Mouse (Mus musculus) cerebellum, adult 11-12 months (tissue): ENCODE measurements around the gene Borcs6.

Source experiments
- DNase-seq: peaks from one replicate; pipeline ENCODE4 v3.0.0; 2022

Borcs6 gene

GRCm38 (mm10) chr11:69072234-69072633, 12.7 kb downstream of the Borcs6 start:
- DNase-seq = no peak

GRCm38 (mm10) chr11:69072666-69073064, 13.1 kb downstream of the Borcs6 start:
- no peak for DNase-seq

- peak; percentile 90 for DNase-seq
These were observed 13.8 kb downstream of the Borcs6 start for GRCm38 (mm10) chr11:69073065-69073888.

- DNase-seq = no peak
These were observed 14.6 kb downstream of the Borcs6 start for GRCm38 (mm10) chr11:69073951-69074775.

- DNase-seq = no peak
These were observed 15.2 kb downstream of the Borcs6 start for GRCm38 (mm10) chr11:69074776-69075069.

- no peak for DNase-seq
These were observed 16.4 kb downstream of the Borcs6 start for GRCm38 (mm10) chr11:69075764-69076479.

GRCm38 (mm10) chr11:69076572-69076971, 17.1 kb downstream of the Borcs6 start:
- DNase-seq = no peak

- no peak for DNase-seq
These were observed 17.8 kb downstream of the Borcs6 start for GRCm38 (mm10) chr11:69077316-69077715.

GRCm38 (mm10) chr11:69078041-69078440, 18.5 kb downstream of the Borcs6 start:
- DNase-seq = no peak

- DNase-seq = no peak
These were observed 19.4 kb downstream of the Borcs6 start for GRCm38 (mm10) chr11:69078805-69079438.

GRCm38 (mm10) chr11:69080102-69080854, 20.8 kb downstream of the Borcs6 start:
- peak; percentile 8 for DNase-seq

- no peak for DNase-seq
These were observed 21.3 kb downstream of the Borcs6 start for GRCm38 (mm10) chr11:69080855-69081222.

GRCm38 (mm10) chr11:69081613-69082012, 22.1 kb downstream of the Borcs6 start:
- DNase-seq = no peak

- DNase-seq = no peak
These were observed 26.1 kb downstream of the Borcs6 start for GRCm38 (mm10) chr11:69085608-69086007.

GRCm38 (mm10) chr11:69086390-69086789, 26.9 kb downstream of the Borcs6 start:
- no peak for DNase-seq

- peak; percentile 63 for DNase-seq
These were observed 27.6 kb downstream of the Borcs6 start for GRCm38 (mm10) chr11:69087082-69087481.

GRCm38 (mm10) chr11:69087597-69087996, 28.1 kb downstream of the Borcs6 start:
- DNase-seq = no peak

- peak; percentile 95 for DNase-seq
These were observed 28.8 kb downstream of the Borcs6 start, which contains the start of gene Vamp2 for GRCm38 (mm10) chr11:69088103-69088855. Vamp2 (plus strand) TSS chr11:69088490.

- peak; percentile 74 for DNase-seq
These were observed 29.5 kb downstream of the Borcs6 start for GRCm38 (mm10) chr11:69088856-69089615.

- DNase-seq = peak; percentile 80
These were observed 30.2 kb downstream of the Borcs6 start for GRCm38 (mm10) chr11:69089616-69090290.
